ENCODE assay signal across 21 mouse cellular contexts in the genomic region with DNA sequence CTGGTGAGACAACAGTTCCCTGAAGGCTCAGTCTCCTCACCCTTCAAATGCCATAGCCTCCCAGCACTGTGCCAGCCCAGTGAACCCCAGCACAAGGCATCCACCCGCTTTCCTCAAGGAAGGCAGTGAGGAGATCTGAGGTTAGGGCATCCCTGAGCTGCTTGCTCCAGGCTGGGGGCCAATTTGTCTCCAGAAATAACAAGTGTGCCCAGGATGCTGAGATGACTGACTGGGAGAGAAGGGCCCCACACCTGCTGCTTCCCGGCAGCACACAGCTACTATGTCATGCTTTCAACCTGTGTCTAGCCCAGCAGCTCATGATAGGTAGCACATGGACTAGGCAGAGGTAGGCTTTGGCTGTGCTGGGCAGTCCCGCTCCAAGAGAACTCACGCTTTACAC. TPM values are rescaled to one million over a fixed set of nuclear protein-coding genes. Genes with fewer than 3 reads are reported as not detected.
A peak's percentile ranks its signal among the peaks of the same experiment; 100 is the strongest.
DNase-seq lines count a peak whose midpoint lies in the region; ATAC-seq lines count a peak whose summit lies in the region.
"Had no signal": no experiment of that assay in that cellular context is flagged by ENCODE, and none has a peak within 500 bp of the region (broad histone marks: within the 10 kb centered on the region; RNA-seq: fewer than 3 reads in every experiment).

No protein-coding gene starts in this region.

- no peak overlapping the region for H3K4me2 ChIP-seq in neural tube, embryonic 13.5 days
- H3K4me2 ChIP-seq in forebrain, embryonic 15.5 days (replicated peaks), result no peak overlapping the region
- H3K4me2 ChIP-seq in neural tube, embryonic 15.5 days, result no peak overlapping the region
- H3K4me2 ChIP-seq: heart, embryonic 15.5 days; liver, embryonic 12.5 days; lung, embryonic 14.5 days; midbrain, embryonic 11.5 days had no signal

- H3K4me1 ChIP-seq in neural tube, embryonic 13.5 days (replicated peaks), result peaks cover 39% of the 10 kb centered on the region
- H3K4me1 ChIP-seq in forebrain, embryonic 15.5 days, result peaks cover 22% of the 10 kb centered on the region
- H3K4me1 ChIP-seq in neural tube, embryonic 15.5 days, result peaks cover 23% of the 10 kb centered on the region

- peaks cover 26% of the 10 kb centered on the region for H3K36me3 ChIP-seq in neural tube, embryonic 13.5 days
- H3K36me3 ChIP-seq in forebrain, embryonic 15.5 days, result peaks cover 14% of the 10 kb centered on the region
- H3K36me3 ChIP-seq in neural tube, embryonic 15.5 days, result peaks cover 17% of the 10 kb centered on the region
- H3K36me3 ChIP-seq: liver, embryonic 12.5 days had no signal

- H3K4me3 ChIP-seq in neural tube, embryonic 13.5 days, result no peak overlapping the region
- no peak overlapping the region for H3K4me3 ChIP-seq in forebrain, embryonic 15.5 days
- no peak overlapping the region for H3K4me3 ChIP-seq in neural tube, embryonic 15.5 days (replicated peaks)
- H3K4me3 ChIP-seq: heart, embryonic 15.5 days; liver, embryonic 12.5 days had no signal

- no peak overlapping the region for H3K9ac ChIP-seq in neural tube, embryonic 13.5 days
- H3K9ac ChIP-seq in forebrain, embryonic 15.5 days (replicated peaks), result no peak overlapping the region
- no peak overlapping the region for H3K9ac ChIP-seq in neural tube, embryonic 15.5 days (replicated peaks)
- H3K9ac ChIP-seq: heart, embryonic 15.5 days; liver, embryonic 12.5 days; lung, embryonic 14.5 days had no signal

- WGBS in neural tube, embryonic 13.5 days, result 87% methylated on average over 4 of the region's 4 CpGs
- WGBS in forebrain, embryonic 15.5 days, result 82% methylated on average over 4 of the region's 4 CpGs
- 94% methylated on average over 4 of the region's 4 CpGs for WGBS in neural tube, embryonic 15.5 days

- no peak for DNase-seq in cerebellum, postnatal 4 days (ENCODE audit: low spot score in 2 of 2)
- no peak for DNase-seq in neural tube, embryonic 10.5 days (ENCODE audit: extremely low spot score, low spot score)
- no peak for DNase-seq in kidney, postnatal 14 days
- DNase-seq: heart, adult 18-20 months; kidney, adult 2 months; kidney, postnatal 4 days; lung, embryonic 14.5 days; lung, postnatal 4 days; retina, postnatal 1 day had no signal

- no peaks in the 10 kb centered on the region for H3K27me3 ChIP-seq in neural tube, embryonic 13.5 days
- no peaks in the 10 kb centered on the region for H3K27me3 ChIP-seq in forebrain, embryonic 15.5 days
- no peaks in the 10 kb centered on the region for H3K27me3 ChIP-seq in neural tube, embryonic 15.5 days (replicated peaks)
- H3K27me3 ChIP-seq: heart, embryonic 15.5 days; liver, embryonic 12.5 days had no signal

- peak overlapping the region; percentile 79; the same call in 1 of the 2 replicates for H3K27ac ChIP-seq in neural tube, embryonic 13.5 days (replicated peaks)
- H3K27ac ChIP-seq in forebrain, embryonic 15.5 days (replicated peaks), result peak overlapping the region; percentile 92
- H3K27ac ChIP-seq in neural tube, embryonic 15.5 days (replicated peaks), result 0 out of 2 replicates have a peak overlapping the region, but pooled peaks have one; percentile 69
- H3K27ac ChIP-seq: heart, embryonic 15.5 days; liver, embryonic 12.5 days had no signal

- ATAC-seq in cerebellum, adult (ENCODE audit: insufficient number of reproducible peaks, low FRiP score, low TSS enrichment), result 0 out of 2 replicates have a peak, but pooled peaks have one; percentile 7
- no peak for ATAC-seq in neural tube, embryonic 13.5 days (ENCODE audit: low read depth)
- ATAC-seq in forebrain, embryonic 15.5 days (replicated peaks), result no peak
- no peak for ATAC-seq in neural tube, embryonic 15.5 days (ENCODE audit: low FRiP score)
- ATAC-seq in inflammation-experienced regulatory T-cells, adult 6 months, result no peak
- ATAC-seq: CD4-positive, CD25-positive, alpha-beta regulatory T cell, adult 4 months; liver, embryonic 12.5 days had no signal

- no peaks in the 10 kb centered on the region for H3K9me3 ChIP-seq in neural tube, embryonic 13.5 days
- no peaks in the 10 kb centered on the region for H3K9me3 ChIP-seq in forebrain, embryonic 15.5 days
- H3K9me3 ChIP-seq in neural tube, embryonic 15.5 days (replicated peaks), result no peaks in the 10 kb centered on the region
- H3K9me3 ChIP-seq: G1E; heart, embryonic 15.5 days; liver, embryonic 12.5 days had no signal

RNA-seq across cellular contexts. Expression of gene Vash1, which starts 23.0 kb away (rescaled TPM):
- 30.6 and 34.0 TPM in 2 replicates for polyA plus RNA-seq in neural tube, embryonic 13.5 days (2015; fragmentation: Nextera tagmentation; extraction: Ambion mirVana)
- 42.8 and 50.9 TPM in 2 replicates for polyA plus RNA-seq in forebrain, embryonic 15.5 days (2015; fragmentation: Nextera tagmentation; extraction: Ambion mirVana)
- 25.7 and 28.2 TPM in 2 replicates for polyA plus RNA-seq in neural tube, embryonic 15.5 days (2015; fragmentation: Nextera tagmentation; extraction: Ambion mirVana)
- polyA plus RNA-seq in inflammation-experienced regulatory T-cells, adult 6 months (2017; shearing (Covaris generic)), result under 1 TPM in 1 of 3 experiments, not detected in 2; 0.21 TPM
- polyA plus RNA-seq: CD4-positive, CD25-positive, alpha-beta regulatory T cell, adult 4 months; G1E had no signal

RNA-seq across cellular contexts. Expression of gene Angel1, which starts 24.8 kb away (rescaled TPM):
- polyA plus RNA-seq in neural tube, embryonic 13.5 days (2015; fragmentation: Nextera tagmentation; extraction: Ambion mirVana), result 12.6 and 16.1 TPM in 2 replicates
- polyA plus RNA-seq in forebrain, embryonic 15.5 days (2015; fragmentation: Nextera tagmentation; extraction: Ambion mirVana), result 10.6 and 10.7 TPM in 2 replicates
- 11.2 and 11.7 TPM in 2 replicates for polyA plus RNA-seq in neural tube, embryonic 15.5 days (2015; fragmentation: Nextera tagmentation; extraction: Ambion mirVana)
- 1 to 10 TPM; 3.8 to 7.2 (median 7.1) TPM for polyA plus RNA-seq in inflammation-experienced regulatory T-cells, adult 6 months (2017; shearing (Covaris generic))

RNA-seq across cellular contexts. Expression of gene Lrrc74a, which starts 32.7 kb away (rescaled TPM):
- not detected in 2 replicates for polyA plus RNA-seq in neural tube, embryonic 13.5 days (2015; fragmentation: Nextera tagmentation; extraction: Ambion mirVana)
- not detected in 2 replicates for polyA plus RNA-seq in forebrain, embryonic 15.5 days (2015; fragmentation: Nextera tagmentation; extraction: Ambion mirVana)
- polyA plus RNA-seq in neural tube, embryonic 15.5 days (2015; fragmentation: Nextera tagmentation; extraction: Ambion mirVana), result not detected in 2 replicates
- not detected for polyA plus RNA-seq in inflammation-experienced regulatory T-cells, adult 6 months (2017; shearing (Covaris generic))
- polyA plus RNA-seq: CD4-positive, CD25-positive, alpha-beta regulatory T cell, adult 4 months; embryonic facial prominence, embryonic 14.5 days; G1E; heart, embryonic 15.5 days; kidney, adult 2 months; limb, embryonic 11.5 days; liver, embryonic 12.5 days; lung, embryonic 14.5 days; midbrain, embryonic 11.5 days had no signal

Comparison
In these comparisons a context has a peak if more than half of its experiments do, and no peak if none do; other contexts are left out.
1. RNA of gene Vash1, which starts 23.0 kb away (polyA plus RNA-seq): 42.8 to 50.9 TPM in forebrain, embryonic 15.5 days, 30.6 to 34.0 TPM in neural tube, embryonic 13.5 days and 25.7 to 28.2 TPM in neural tube, embryonic 15.5 days; 0.21 TPM in inflammation-experienced regulatory T-cells, adult 6 months; every median in the first group is over 10 times any median in the second.
2. Peak in every context shown above with its lines, with median percentiles within 50 percentile points of each other: H3K27ac ChIP-seq.